Mouse (Mus musculus): Measurements from ENCODE around the gene Mxd4. TPM values are rescaled to one million over a fixed set of nuclear protein-coding genes. Genes with fewer than 3 reads are reported as not detected.

The Mxd4 gene
- polyA plus RNA-seq, 1 experiment from 2014 or later: 26.3 TPM

DNA sequence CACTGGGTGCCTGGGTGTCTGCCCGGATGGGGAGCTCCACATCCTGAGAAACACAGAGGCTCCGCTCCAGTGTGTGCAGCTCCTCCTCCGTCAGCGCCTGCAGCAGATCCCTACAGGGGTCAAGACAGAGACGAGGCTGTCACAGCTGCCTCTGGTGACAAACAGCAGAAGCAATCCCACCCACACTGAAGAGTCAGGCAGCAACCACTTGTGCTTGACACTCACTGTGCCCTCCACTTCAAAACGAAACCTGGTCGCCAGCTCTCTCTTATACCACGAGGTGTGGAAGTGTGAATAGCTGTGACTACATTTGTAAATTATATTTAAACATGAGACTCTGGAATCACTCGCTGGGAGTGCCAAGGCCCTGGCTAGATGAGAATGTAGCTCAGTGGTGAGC lies 30.2 kb upstream of the Mxd4 start:
- Histone ChIP-seq H3K4me3 (no peak overlapping the region), H3K9me3 (no peaks in the 10 kb centered on the region), H3K4me1 (replicated peaks) (0 out of 2 replicates have a peak, but pooled peaks cover 3% of the 10 kb centered on the region), H3K36me3 (no peaks in the 10 kb centered on the region), H3K27ac (no peak overlapping the region), H3K27me3 (ENCODE audit: insufficient read depth, poor library complexity, severe bottlenecking) (no peaks in the 10 kb centered on the region)
- no peak for DNase-seq (ENCODE audit: low spot score)
- WGBS: 71% methylated on average over 9 of the region's 9 CpGs

- Histone ChIP-seq H3K36me3 (no peaks in the 10 kb centered on the region), H3K4me1 (replicated peaks) (0 out of 2 replicates have a peak, but pooled peaks cover 3% of the 10 kb centered on the region), H3K27ac (no peak overlapping the region), H3K4me3 (no peak overlapping the region), H3K27me3 (ENCODE audit: insufficient read depth, poor library complexity, severe bottlenecking) (no peaks in the 10 kb centered on the region), H3K9me3 (no peaks in the 10 kb centered on the region)
- WGBS: 79% methylated on average over 7 of the region's 7 CpGs
- DNase-seq (ENCODE audit: low spot score): no peak
Measured at GRCm38 (mm10) chr5:34216025-34216424, 28.5 kb upstream of the Mxd4 start.

GRCm38 (mm10) chr5:34213659-34214058 lies 26.1 kb upstream of the Mxd4 start:
- no peak overlapping the region for H3K27ac ChIP-seq
- no peak for DNase-seq (ENCODE audit: low spot score)
- no peaks in the 10 kb centered on the region for H3K27me3 ChIP-seq (ENCODE audit: insufficient read depth, poor library complexity, severe bottlenecking)
- H3K4me3 ChIP-seq: no peak overlapping the region
- H3K4me1 ChIP-seq (replicated peaks): 0 out of 2 replicates have a peak, but pooled peaks cover 3% of the 10 kb centered on the region
- H3K9me3 ChIP-seq: no peaks in the 10 kb centered on the region
- WGBS: 81% methylated on average over 8 of the region's 8 CpGs
- no peaks in the 10 kb centered on the region for H3K36me3 ChIP-seq

DNA sequence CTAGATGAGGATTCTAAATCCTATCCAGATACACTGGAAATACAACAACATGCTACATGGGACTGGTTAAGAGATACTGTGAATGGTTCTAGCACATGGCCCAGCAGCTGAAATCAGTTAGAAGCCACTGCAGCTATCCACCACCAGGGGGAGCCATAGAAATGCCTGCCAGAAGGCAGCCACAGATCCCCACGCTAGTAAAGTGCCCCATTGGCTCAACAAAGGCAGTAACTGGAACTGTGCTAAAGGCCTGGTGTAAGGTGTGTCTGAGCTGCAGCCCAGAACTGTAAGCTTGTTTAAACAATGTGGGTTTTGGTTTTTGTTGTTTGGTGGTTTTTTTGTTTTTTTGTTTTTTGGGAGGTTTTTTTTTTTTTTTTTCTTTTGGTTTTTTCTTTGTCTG lies 22.8 kb upstream of the Mxd4 start:
- H3K27ac ChIP-seq: no peak overlapping the region
- 0% methylated on average over 1 of the region's 1 CpGs for WGBS
- no peaks in the 10 kb centered on the region for H3K9me3 ChIP-seq
- no peaks in the 10 kb centered on the region for H3K27me3 ChIP-seq (ENCODE audit: insufficient read depth, poor library complexity, severe bottlenecking)
- peak; percentile 77 for DNase-seq (ENCODE audit: low spot score)
- H3K36me3 ChIP-seq: no peaks in the 10 kb centered on the region
- H3K4me1 ChIP-seq (replicated peaks): peaks cover 10% of the 10 kb centered on the region
- no peak overlapping the region for H3K4me3 ChIP-seq

GRCm38 (mm10) chr5:34207503-34207902 lies 20.0 kb upstream of the Mxd4 start:
- H3K36me3 ChIP-seq: no peaks in the 10 kb centered on the region
- no peak for DNase-seq (ENCODE audit: low spot score)
- peaks cover 10% of the 10 kb centered on the region for H3K4me1 ChIP-seq (replicated peaks)
- 65% methylated on average over 3 of the region's 3 CpGs for WGBS
- no peak overlapping the region for H3K27ac ChIP-seq
- no peaks in the 10 kb centered on the region for H3K27me3 ChIP-seq (ENCODE audit: insufficient read depth, poor library complexity, severe bottlenecking)
- H3K4me3 ChIP-seq: no peak overlapping the region
- no peaks in the 10 kb centered on the region for H3K9me3 ChIP-seq

DNA sequence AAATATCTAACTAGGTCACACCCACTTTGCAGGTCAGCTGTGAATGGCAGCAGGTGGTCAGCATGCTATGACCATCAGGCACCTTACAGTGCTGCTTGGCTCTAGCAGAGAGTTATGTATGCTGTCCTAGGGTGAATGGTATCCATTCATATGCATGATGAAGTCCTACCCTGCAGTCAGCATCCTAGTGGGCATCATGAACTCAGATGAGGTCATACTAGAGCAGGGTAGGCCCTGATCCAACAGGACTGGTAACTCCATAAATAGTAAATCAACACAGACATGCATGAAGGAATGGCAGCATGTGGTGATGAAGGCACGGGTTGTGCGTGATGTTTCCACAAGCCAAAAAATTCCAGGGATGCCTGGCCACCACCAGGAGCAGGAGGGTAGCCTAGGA lies 18.3 kb upstream of the Mxd4 start:
- peaks cover 10% of the 10 kb centered on the region for H3K4me1 ChIP-seq (replicated peaks)
- H3K36me3 ChIP-seq: no peaks in the 10 kb centered on the region
- DNase-seq (ENCODE audit: low spot score): no peak
- 77% methylated on average over 2 of the region's 2 CpGs for WGBS
- H3K4me3 ChIP-seq: no peak overlapping the region
- H3K27me3 ChIP-seq (ENCODE audit: insufficient read depth, poor library complexity, severe bottlenecking): no peaks in the 10 kb centered on the region
- H3K9me3 ChIP-seq: no peaks in the 10 kb centered on the region
- H3K27ac ChIP-seq: no peak overlapping the region

- H3K36me3 ChIP-seq: no peaks in the 10 kb centered on the region
- no peaks in the 10 kb centered on the region for H3K9me3 ChIP-seq
- H3K4me1 ChIP-seq (replicated peaks): peaks cover 10% of the 10 kb centered on the region
- no peaks in the 10 kb centered on the region for H3K27me3 ChIP-seq (ENCODE audit: insufficient read depth, poor library complexity, severe bottlenecking)
- no peak overlapping the region for H3K27ac ChIP-seq
- no peak overlapping the region for H3K4me3 ChIP-seq
- DNase-seq (ENCODE audit: low spot score): no peak
- WGBS: 85% methylated on average over 2 of the region's 2 CpGs
Measured at GRCm38 (mm10) chr5:34204911-34205310, 17.4 kb upstream of the Mxd4 start.

- 93% methylated on average over 4 of the region's 4 CpGs for WGBS
- Histone ChIP-seq H3K36me3 (no peaks in the 10 kb centered on the region), H3K4me3 (no peak overlapping the region), H3K27ac (no peak overlapping the region), H3K27me3 (ENCODE audit: insufficient read depth, poor library complexity, severe bottlenecking) (no peaks in the 10 kb centered on the region), H3K9me3 (no peaks in the 10 kb centered on the region), H3K4me1 (replicated peaks) (0 out of 2 replicates have a peak, but pooled peaks cover 3% of the 10 kb centered on the region)
- no peak for DNase-seq (ENCODE audit: low spot score)
Measured at GRCm38 (mm10) chr5:34202006-34202405, 14.5 kb upstream of the Mxd4 start.

DNA sequence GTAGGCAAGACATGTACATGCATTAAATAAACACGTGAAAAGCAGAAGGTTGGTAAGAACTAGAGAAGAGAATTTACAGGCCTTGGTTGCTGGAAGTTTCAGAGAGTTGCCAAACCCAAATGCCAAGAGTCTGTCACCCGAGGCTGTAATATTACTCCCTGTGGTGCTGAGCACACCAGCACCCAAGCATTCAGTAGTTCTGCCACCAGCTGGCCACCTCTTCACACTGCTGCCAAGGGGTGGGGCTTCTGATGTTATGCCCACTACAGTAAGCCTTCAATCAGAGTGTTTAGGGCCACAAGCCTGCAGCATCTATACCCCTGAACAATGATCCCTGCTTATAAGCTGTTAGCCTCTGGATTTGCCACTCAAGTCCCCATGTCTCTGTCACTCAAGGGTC lies 13.9 kb upstream of the Mxd4 start:
- Histone ChIP-seq H3K36me3 (no peaks in the 10 kb centered on the region), H3K9me3 (no peaks in the 10 kb centered on the region), H3K27ac (no peak overlapping the region), H3K4me3 (no peak overlapping the region), H3K27me3 (ENCODE audit: insufficient read depth, poor library complexity, severe bottlenecking) (no peaks in the 10 kb centered on the region), H3K4me1 (replicated peaks) (no peaks in the 10 kb centered on the region)
- 80% methylated on average over 2 of the region's 2 CpGs for WGBS
- no peak for DNase-seq (ENCODE audit: low spot score)

- 88% methylated on average over 6 of the region's 6 CpGs for WGBS
- no peaks in the 10 kb centered on the region for H3K27me3 ChIP-seq (ENCODE audit: insufficient read depth, poor library complexity, severe bottlenecking)
- H3K4me3 ChIP-seq: no peak overlapping the region
- DNase-seq (ENCODE audit: low spot score): no peak
- no peak overlapping the region for H3K27ac ChIP-seq
- no peaks in the 10 kb centered on the region for H3K36me3 ChIP-seq
- no peaks in the 10 kb centered on the region for H3K4me1 ChIP-seq (replicated peaks)
- no peaks in the 10 kb centered on the region for H3K9me3 ChIP-seq
Measured at GRCm38 (mm10) chr5:34198615-34199014, 11.1 kb upstream of the Mxd4 start.

GRCm38 (mm10) chr5:34197243-34197642 lies 9.7 kb upstream of the Mxd4 start:
- Histone ChIP-seq H3K27ac (no peak overlapping the region), H3K4me1 (replicated peaks) (no peaks in the 10 kb centered on the region), H3K36me3 (no peaks in the 10 kb centered on the region), H3K4me3 (no peak overlapping the region), H3K9me3 (no peaks in the 10 kb centered on the region), H3K27me3 (ENCODE audit: insufficient read depth, poor library complexity, severe bottlenecking) (no peaks in the 10 kb centered on the region)
- 81% methylated on average over 4 of the region's 4 CpGs for WGBS
- DNase-seq (ENCODE audit: low spot score): no peak

GRCm38 (mm10) chr5:34196423-34196822 lies 8.9 kb upstream of the Mxd4 start:
- H3K27me3 ChIP-seq (ENCODE audit: insufficient read depth, poor library complexity, severe bottlenecking): no peaks in the 10 kb centered on the region
- no peak for DNase-seq (ENCODE audit: low spot score)
- 85% methylated on average over 7 of the region's 7 CpGs for WGBS

DNA sequence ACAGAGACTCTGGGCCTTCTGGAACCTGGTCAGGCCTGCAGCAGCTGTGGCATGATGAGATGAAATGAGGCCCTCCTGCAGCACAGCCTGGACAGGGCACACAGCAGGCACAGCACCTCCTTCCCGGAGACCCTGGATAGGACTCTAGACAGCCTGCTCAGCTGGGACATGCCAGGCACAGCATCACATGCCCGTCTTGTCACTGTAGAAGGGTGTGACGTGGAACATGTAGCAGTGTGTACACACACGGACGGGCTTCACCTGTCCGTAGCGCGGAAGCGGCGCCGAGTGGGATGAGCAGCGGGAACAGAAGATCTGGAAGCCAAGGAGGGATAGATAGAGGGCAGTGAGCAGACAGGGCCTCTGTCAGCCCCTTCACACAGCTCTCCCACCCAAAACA lies 8.3 kb upstream of the Mxd4 start:
- Histone ChIP-seq H3K4me1 (replicated peaks) (no peaks in the 10 kb centered on the region), H3K4me3 (no peak overlapping the region), H3K9me3 (no peaks in the 10 kb centered on the region), H3K27me3 (ENCODE audit: insufficient read depth, poor library complexity, severe bottlenecking) (no peaks in the 10 kb centered on the region), H3K27ac (no peak overlapping the region), H3K36me3 (no peaks in the 10 kb centered on the region)
- DNase-seq (ENCODE audit: low spot score): no peak
- WGBS: 94% methylated on average over 12 of the region's 12 CpGs

More at GRCm38 (mm10) chr5:34196423-34196822, 8.9 kb upstream of the Mxd4 start:
- no peaks in the 10 kb centered on the region for H3K9me3 ChIP-seq
- H3K4me3 ChIP-seq: no peak overlapping the region
- H3K36me3 ChIP-seq: no peaks in the 10 kb centered on the region
- no peaks in the 10 kb centered on the region for H3K4me1 ChIP-seq (replicated peaks)
- H3K27ac ChIP-seq: no peak overlapping the region

- no peak for DNase-seq (ENCODE audit: low spot score)
- no peaks in the 10 kb centered on the region for H3K27me3 ChIP-seq (ENCODE audit: insufficient read depth, poor library complexity, severe bottlenecking)
- no peak overlapping the region for H3K4me3 ChIP-seq
- WGBS: 81% methylated on average over 6 of the region's 6 CpGs
- no peaks in the 10 kb centered on the region for H3K36me3 ChIP-seq
- no peak overlapping the region for H3K27ac ChIP-seq
- H3K9me3 ChIP-seq: no peaks in the 10 kb centered on the region
- H3K4me1 ChIP-seq (replicated peaks): no peaks in the 10 kb centered on the region
Measured at GRCm38 (mm10) chr5:34194975-34195662, 7.6 kb upstream of the Mxd4 start.
